Mouse (Mus musculus) urinary bladder, postnatal 0 days (tissue): ENCODE results near the gene Gm8279. TPM values are rescaled to one million over a fixed set of nuclear protein-coding genes. Genes with fewer than 3 reads are reported as not detected.

Experiments used
- polyA plus RNA-seq: library from polyadenylated mRNA; unstranded; fragments of >200 nt; fragmentation: Nextera tagmentation; extraction: Ambion mirVana; gene quantifications from 2 replicates; pipeline ENCODE4 v1.2.1, GENCODE M21; 2015

Gm8279 gene
- polyA plus RNA-seq = not detected in 2 replicates

GRCm38 (mm10) chr14:5131219-5131618, at the start of gene Gm8279:
Gene Gm8279, plus strand, starts transcription at chr14:5131519.

GRCm38 (mm10) chr14:5164235-5164634, 32.9 kb downstream of the Gm8279 start, which contains the start of gene Gm3317:
Gene Gm3317, plus strand, starts transcription at chr14:5164535.

GRCm38 (mm10) chr14:5185493-5185892, 54.2 kb downstream of the Gm8279 start, which contains the start of gene Gm8271:
Gene Gm8271, plus strand, starts transcription at chr14:5185793.

Other genes starting within 250 kb of the Gm8279 start
- gene Gm3278, start 239.1 kb upstream of the Gm8279 start, polyA plus RNA-seq = not detected in 2 replicates
- gene Gm8297, start 147.6 kb upstream of the Gm8279 start, polyA plus RNA-seq = not detected in 2 replicates
- gene Gm3298, start 115.6 kb upstream of the Gm8279 start, polyA plus RNA-seq = not detected in 2 replicates
- gene 4930555G01Rik, start 80.9 kb upstream of the Gm8279 start, polyA plus RNA-seq = not detected in 2 replicates
- 0.75 TPM in 1 of 2 replicates, not detected in the other for gene Gm8281, start 60.5 kb upstream of the Gm8279 start, polyA plus RNA-seq
- not detected in 2 replicates for gene Gm3317, start 33.0 kb downstream of the Gm8279 start, polyA plus RNA-seq
- gene Gm8271, start 54.3 kb downstream of the Gm8279 start, polyA plus RNA-seq = not detected in 2 replicates
- not detected in 2 replicates for gene Gm3526, start 129.1 kb downstream of the Gm8279 start, polyA plus RNA-seq
- gene Gm3542, start 203.4 kb downstream of the Gm8279 start, polyA plus RNA-seq = not detected in 2 replicates